Mouse (Mus musculus) small intestine, adult 2 months (tissue): Measurements from ENCODE around the gene Ccdc69. TPM values are rescaled to one million over a fixed set of nuclear protein-coding genes. Genes with fewer than 3 reads are reported as not detected.
"Not testable (repeated sequence)": the region's sequence is repeated elsewhere in the genome, so short reads cannot be mapped to it uniquely, and the experiment has no call there.

ENCODE experiments used
- H3K27ac ChIP-seq: fragments of 200-500 bp; 2 replicates; pipeline ENCODE4 v1.5.1; 2012; ENCODE audit warnings: low read depth, low read length, control low read depth, inconsistent platforms; ENCODE audit not compliant: insufficient read depth
- H3K27me3 ChIP-seq: fragments of 200-500 bp; 2 replicates; pipeline ENCODE4 v1.6.1; 2012; ENCODE audit warnings: mild to moderate bottlenecking, moderate library complexity, low read length, inconsistent platforms; ENCODE audit not compliant: control insufficient read depth, insufficient read depth
- H3K36me3 ChIP-seq: fragments of 200-500 bp; 2 replicates; pipeline ENCODE4 v1.6.1; 2012; ENCODE audit warnings: mild to moderate bottlenecking, low read length, control low read depth, inconsistent platforms; ENCODE audit not compliant: control insufficient read depth, insufficient read depth
- H3K4me1 ChIP-seq: fragments of 200-500 bp; 2 replicates; pipeline ENCODE4 v1.6.1; 2012; ENCODE audit warnings: low read length, inconsistent platforms, mixed read lengths; ENCODE audit not compliant: control insufficient read depth, insufficient read depth, insufficient read length
- H3K4me3 ChIP-seq: fragments of 200-500 bp; 2 replicates; pipeline ENCODE4 v1.5.1; 2012; ENCODE audit warnings: low read depth, mild to moderate bottlenecking, control low read depth, inconsistent platforms, low read length, moderate library complexity
- CTCF ChIP-seq: fragments of 200-500 bp; IDR thresholded peaks from 2 replicates; pipeline ENCODE4 v1.5.1; 2012; ENCODE audit warnings: low read depth, mild to moderate bottlenecking, control low read depth, inconsistent platforms, low read length, moderate library complexity, mixed read lengths; ENCODE audit not compliant: insufficient replicate concordance, insufficient read length; ENCODE audit errors: extremely low read depth
- POLR2A ChIP-seq: fragments of 200-500 bp; IDR thresholded peaks from 2 replicates; pipeline ENCODE4 v1.6.1; 2012; ENCODE audit warnings: low read depth, mild to moderate bottlenecking, control low read depth, inconsistent platforms, low read length, moderate library complexity
- WGBS: fragments of 180-500 bp; shearing (Covaris S2); methylation state at CpG from one replicate; pipeline ENCODE4 v1.1.7; 2018; 5-methylcytosine and 5-hydroxymethylcytosine counted together
- polyA plus RNA-seq: library from polyadenylated mRNA; depleted of rRNA; stranded (reverse); fragments of >200 nt; gene quantifications from 2 replicates; pipeline ENCODE4 v1.2.3, GENCODE M21; 2012; rRNA removed

Gene Ccdc69
- 1.1 and 1.7 TPM in 2 replicates for polyA plus RNA-seq

DNA sequence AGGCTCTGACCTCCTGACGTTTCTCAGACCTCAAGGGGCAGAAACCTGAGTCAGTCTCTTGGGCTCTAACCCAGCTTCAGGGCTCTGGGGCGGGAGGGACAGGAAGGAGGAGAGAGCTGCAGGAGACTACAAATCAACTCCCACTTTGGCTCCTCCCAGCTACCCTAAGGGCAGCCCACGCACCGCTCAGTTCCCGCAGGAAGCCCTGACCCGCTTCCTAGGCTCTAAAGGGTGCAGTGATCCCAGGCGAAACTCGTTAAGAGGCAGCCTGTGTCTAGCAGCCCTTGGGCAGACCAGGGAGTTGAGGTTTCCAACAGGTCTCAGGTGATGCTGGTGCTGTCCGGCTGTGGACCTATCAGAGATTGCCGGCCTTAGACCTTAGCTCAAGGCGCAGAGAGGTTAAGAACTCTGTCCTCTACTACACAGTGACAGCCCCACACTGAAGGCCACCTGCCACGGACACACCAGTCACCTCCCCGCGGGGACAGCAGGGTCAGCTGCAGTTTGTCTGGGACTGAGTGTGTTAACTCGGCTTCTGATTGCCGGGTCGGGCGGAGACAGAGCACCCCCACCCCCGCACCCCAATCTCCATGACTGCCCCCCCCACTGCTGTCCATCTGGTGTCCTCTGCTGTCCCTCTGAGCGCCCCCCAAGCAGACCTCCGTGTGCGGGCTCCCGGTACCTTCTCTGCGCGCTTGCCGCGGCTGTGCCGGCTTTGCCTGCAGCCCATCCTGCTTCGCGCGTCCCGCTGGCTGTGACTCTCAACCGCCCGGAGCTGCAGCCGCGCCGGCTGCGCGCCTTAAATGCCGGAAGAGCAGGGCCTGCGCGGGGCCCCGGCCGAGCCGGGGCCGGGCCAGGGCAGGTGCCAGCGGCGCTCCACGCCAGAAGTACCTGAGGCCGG lies at the start of gene Ccdc69:
Ccdc69 (minus strand) TSS at position 801 of the 901 bp plus-strand sequence.
- H3K36me3 ChIP-seq, result no peaks in the 10 kb centered on the region
- WGBS, result under 1% methylated on average over 50 of the region's 50 CpGs

DNA sequence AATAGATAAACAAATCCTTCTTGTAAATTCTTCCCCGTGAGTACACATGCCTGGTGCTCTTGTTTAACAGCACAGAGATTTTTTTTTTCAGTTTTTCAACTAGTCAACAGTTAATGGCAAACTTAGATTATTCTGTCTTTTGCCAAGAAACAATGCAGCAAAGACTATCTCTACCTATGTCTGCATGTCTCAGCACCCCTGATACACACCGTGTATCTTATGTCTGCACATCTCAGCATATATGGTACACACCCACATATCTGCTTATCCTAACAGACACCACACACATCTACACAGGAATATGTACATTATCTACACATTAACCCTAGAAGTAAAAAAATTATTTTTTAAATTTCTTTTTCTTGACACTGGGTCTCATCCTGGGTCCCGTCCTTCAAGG lies 48.7 kb upstream of the Ccdc69 start:
- Histone ChIP-seq H3K27ac (no peak overlapping the region), H3K36me3 (no peaks in the 10 kb centered on the region), H3K4me3 (no peak overlapping the region), H3K27me3 (no peaks in the 10 kb centered on the region), H3K4me1 (peaks cover 3% of the 10 kb centered on the region; the same call in 1 of the 2 replicates)
- WGBS, result 48% methylated on average over 3 of the region's 3 CpGs
- TF ChIP-seq CTCF (no peak), POLR2A (no peak)

More for the DNA sequence above, at the start of gene Ccdc69:
- Histone ChIP-seq H3K4me1 (peaks cover 13% of the 10 kb centered on the region), H3K4me3 (peak within 1 kb of the TSS; percentile 72), H3K27ac (peak within 1 kb of the TSS; percentile 57), H3K27me3 (no peaks in the 10 kb centered on the region)
- TF ChIP-seq POLR2A (peak; percentile 9; the same call in 1 of the 2 replicates), CTCF (no peak)

DNA sequence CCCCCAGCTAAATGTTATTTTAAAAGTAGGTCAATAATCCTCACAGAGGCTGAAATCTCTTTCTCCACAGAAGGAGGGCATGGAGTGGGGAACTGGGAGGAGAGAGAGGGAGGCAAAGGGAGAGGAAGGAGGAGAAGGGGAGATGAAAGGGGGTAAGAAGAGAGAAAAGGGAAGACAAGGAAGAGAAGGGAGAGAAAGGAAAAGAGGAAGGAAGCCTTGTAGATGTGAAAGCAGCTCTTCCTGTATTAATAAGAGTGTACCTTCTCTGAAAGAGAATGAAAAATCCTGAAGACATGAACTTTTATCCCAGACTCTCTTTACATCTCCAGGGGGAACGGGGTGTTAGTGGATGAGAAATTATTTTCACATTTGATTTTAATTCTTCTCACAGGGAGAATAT lies 43.5 kb upstream of the Ccdc69 start:
- no peak overlapping the region for H3K4me3 ChIP-seq
- no peaks in the 10 kb centered on the region for H3K36me3 ChIP-seq
- WGBS, result 82% methylated on average over 1 of the region's 1 CpGs
- peaks cover 3% of the 10 kb centered on the region; the same call in 1 of the 2 replicates for H3K4me1 ChIP-seq
- TF ChIP-seq CTCF, result no peak
- TF ChIP-seq POLR2A, result no peak
- H3K27ac ChIP-seq, result peak overlapping the region; percentile 80; the same call in 1 of the 2 replicates
- no peaks in the 10 kb centered on the region for H3K27me3 ChIP-seq

DNA sequence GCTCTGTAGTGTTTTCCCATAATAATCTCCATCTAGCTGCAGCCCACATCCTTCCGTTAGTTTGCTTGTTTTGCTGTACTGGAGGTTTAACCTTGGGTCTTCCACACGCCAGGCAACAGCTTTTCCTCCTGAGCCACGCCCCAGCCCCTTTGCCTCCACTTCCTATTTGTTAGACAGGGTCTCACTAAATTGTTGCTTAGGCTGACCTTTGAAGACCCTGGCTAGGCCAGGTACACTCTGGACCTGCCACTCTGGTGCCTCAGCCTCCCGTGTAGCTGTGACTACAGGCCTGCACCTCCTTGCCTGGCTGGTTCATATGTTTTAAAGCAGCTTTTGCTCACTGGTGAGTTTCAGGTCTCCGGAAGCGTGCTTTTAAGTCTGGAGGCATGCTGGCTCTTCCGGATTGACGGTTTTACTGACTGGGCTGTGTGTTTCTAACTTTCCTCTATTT lies 42.9 kb upstream of the Ccdc69 start:
- Histone ChIP-seq H3K27ac (peak overlapping the region; percentile 80), H3K4me3 (no peak overlapping the region), H3K4me1 (no peaks in the 10 kb centered on the region), H3K27me3 (no peaks in the 10 kb centered on the region), H3K36me3 (no peaks in the 10 kb centered on the region)
- WGBS, result 73% methylated on average over 8 of the region's 8 CpGs
- no peak for TF ChIP-seq CTCF
- no peak for TF ChIP-seq POLR2A

DNA sequence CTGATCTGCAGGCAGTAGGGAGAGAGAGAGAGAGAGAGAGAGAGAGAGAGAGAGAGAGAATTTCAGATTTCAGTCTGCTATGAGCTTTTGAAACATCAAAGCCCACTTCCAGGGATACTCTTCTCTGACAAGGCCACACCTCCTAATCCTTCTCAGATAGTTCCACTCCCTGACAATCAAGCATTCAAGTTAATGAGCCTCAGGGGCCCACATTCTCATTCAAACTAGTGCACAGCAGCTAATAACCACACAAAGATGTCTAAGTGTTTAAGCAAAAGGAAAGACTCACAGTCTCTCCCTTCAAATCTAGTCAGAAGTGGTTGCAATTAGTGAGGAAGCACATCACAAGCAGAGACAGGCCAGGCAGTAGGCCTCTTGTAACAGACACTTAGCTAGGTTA lies 42.3 kb upstream of the Ccdc69 start:
- no peak overlapping the region for H3K4me3 ChIP-seq
- no peaks in the 10 kb centered on the region for H3K36me3 ChIP-seq
- peak overlapping the region; percentile 12 for H3K27ac ChIP-seq
- no peaks in the 10 kb centered on the region for H3K4me1 ChIP-seq
- no peaks in the 10 kb centered on the region for H3K27me3 ChIP-seq
- TF ChIP-seq CTCF (no peak), POLR2A (no peak)

DNA sequence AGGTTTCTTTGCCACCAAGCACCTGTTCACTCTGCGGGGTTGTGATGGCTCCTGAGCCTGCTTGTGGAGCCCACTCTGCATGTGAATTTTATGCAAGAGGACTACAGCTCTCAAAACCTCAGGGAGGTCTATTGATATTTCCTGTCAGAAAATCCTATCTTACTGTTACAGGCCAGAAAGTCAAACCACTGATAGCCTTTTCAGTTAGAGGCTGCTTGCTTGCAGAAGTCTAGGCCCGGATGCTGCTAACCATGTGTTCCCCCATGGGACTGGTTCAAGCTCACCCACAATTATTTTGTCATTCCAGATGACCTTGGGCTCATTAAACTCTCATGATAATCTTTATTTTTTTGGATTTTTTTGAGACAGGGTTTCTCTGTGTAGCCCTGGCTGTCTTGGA lies 39.1 kb upstream of the Ccdc69 start:
- no peaks in the 10 kb centered on the region for H3K27me3 ChIP-seq
- H3K4me3 ChIP-seq, result no peak overlapping the region
- no peak for TF ChIP-seq CTCF
- TF ChIP-seq POLR2A, result no peak
- no peaks in the 10 kb centered on the region for H3K4me1 ChIP-seq
- H3K27ac ChIP-seq, result no peak overlapping the region
- WGBS, result 92% methylated on average over 2 of the region's 2 CpGs
- no peaks in the 10 kb centered on the region for H3K36me3 ChIP-seq

DNA sequence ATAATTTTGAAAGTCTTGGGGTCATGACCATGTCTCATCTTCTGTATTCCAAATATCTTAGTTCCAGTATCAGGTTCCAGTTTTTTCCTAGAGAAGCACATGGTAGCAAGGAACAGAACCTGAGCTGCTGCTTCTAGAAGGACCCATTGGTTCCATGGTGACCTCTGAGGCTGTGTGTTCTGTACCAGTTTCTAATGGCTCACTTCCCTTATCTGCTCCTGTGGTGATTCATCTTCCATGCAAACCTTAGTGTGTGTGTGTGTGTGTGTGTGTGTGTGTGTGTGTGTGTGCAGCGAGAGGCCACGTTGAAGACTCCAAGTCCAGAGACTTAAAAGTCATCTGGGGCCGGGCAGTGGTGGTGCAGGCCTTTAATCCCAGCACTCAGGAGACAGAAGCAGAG lies 38.1 kb upstream of the Ccdc69 start:
- Histone ChIP-seq H3K4me1 (no peaks in the 10 kb centered on the region), H3K27ac (no peak overlapping the region), H3K4me3 (no peak overlapping the region), H3K27me3 (no peaks in the 10 kb centered on the region), H3K36me3 (no peaks in the 10 kb centered on the region)
- WGBS, result 81% methylated on average over 3 of the region's 3 CpGs
- TF ChIP-seq CTCF, result no peak
- no peak for TF ChIP-seq POLR2A

DNA sequence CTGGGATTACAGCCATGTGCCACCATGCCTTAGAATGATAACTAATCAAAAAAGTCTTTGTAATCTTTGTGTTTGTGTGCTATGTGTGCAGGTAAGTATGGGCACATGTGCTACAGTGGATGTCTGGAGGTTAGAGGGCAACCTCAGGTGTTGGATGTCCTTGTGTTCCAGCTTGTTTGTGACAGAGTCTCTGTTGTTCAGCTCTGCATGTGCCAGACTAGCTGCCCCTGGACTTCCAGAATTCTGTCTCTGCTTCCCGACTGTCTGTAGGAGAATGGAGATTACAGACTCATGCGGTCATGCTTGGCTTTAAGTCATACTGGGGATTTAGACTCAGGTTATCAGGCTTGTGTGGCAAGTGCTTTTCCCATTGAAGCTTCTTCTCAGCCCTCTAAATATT lies 36.4 kb upstream of the Ccdc69 start:
- 0 out of 2 replicates have a peak overlapping the region, but pooled peaks have one; percentile 19 for H3K27ac ChIP-seq
- 68% methylated on average over 2 of the region's 2 CpGs for WGBS
- peaks cover 2% of the 10 kb centered on the region; the same call in 1 of the 2 replicates for H3K36me3 ChIP-seq
- H3K27me3 ChIP-seq, result no peaks in the 10 kb centered on the region
- no peaks in the 10 kb centered on the region for H3K4me1 ChIP-seq
- H3K4me3 ChIP-seq, result no peak overlapping the region
- TF ChIP-seq POLR2A, result no peak
- no peak for TF ChIP-seq CTCF

DNA sequence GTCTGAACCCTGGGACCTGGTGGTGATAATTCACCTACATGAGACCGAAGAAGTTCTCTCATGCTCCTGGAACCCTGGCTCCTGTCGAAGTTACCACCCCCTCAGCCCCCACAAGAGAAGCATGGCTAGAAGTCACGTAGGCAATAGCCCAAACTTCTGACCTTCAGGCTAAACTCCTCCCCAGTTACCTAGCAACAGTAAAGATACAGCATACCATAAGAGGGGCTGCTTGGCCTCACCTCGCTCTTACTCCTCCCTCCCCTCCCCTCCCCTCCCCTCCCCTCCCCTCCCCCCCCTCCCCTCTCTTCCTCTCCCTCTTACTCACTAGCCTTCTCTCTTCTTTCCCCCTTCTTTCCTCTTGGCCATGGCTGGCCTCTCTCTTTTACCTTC lies 35.9 kb upstream of the Ccdc69 start:
- 0 out of 2 replicates have a peak overlapping the region, but pooled peaks have one; percentile 19 for H3K27ac ChIP-seq
- 40% methylated on average over 4 of the region's 4 CpGs for WGBS
- not testable (repeated sequence) for H3K4me1 ChIP-seq, H3K27me3 ChIP-seq, H3K4me3 ChIP-seq, H3K36me3 ChIP-seq
